Mouse (Mus musculus) cortical plate, adult 2 months (tissue): Measurements from ENCODE around the gene Cyp26b1. TPM values are rescaled to one million over a fixed set of nuclear protein-coding genes. Genes with fewer than 3 reads are reported as not detected.

Experiments used
- H3K27ac ChIP-seq: fragments of 200-500 bp; 2 replicates; pipeline ENCODE4 v1.5.1; 2012; ENCODE audit warnings: low read length, control low read depth, inconsistent platforms; ENCODE audit not compliant: insufficient read depth
- H3K4me1 ChIP-seq: fragments of 200-500 bp; 2 replicates; pipeline ENCODE4 v1.6.1; 2011; ENCODE audit warnings: low read length; ENCODE audit not compliant: control insufficient read depth, insufficient read depth
- H3K4me3 ChIP-seq: fragments of 200-500 bp; 2 replicates; pipeline ENCODE4 v1.5.1; 2011; ENCODE audit warnings: mild to moderate bottlenecking, low read length, control low read depth; ENCODE audit not compliant: insufficient read depth
- CTCF ChIP-seq: fragments of 200-500 bp; IDR thresholded peaks from 2 replicates; pipeline ENCODE4 v1.5.1; 2011; ENCODE audit warnings: mild to moderate bottlenecking, control low read depth, low read length; ENCODE audit not compliant: insufficient read depth; ENCODE audit errors: extremely low read depth
- POLR2A ChIP-seq: fragments of 200-500 bp; IDR thresholded peaks from 2 replicates; pipeline ENCODE4 v1.6.1; 2011; ENCODE audit warnings: mild to moderate bottlenecking, low read length, control low read depth; ENCODE audit not compliant: insufficient read depth; ENCODE audit errors: extremely low read depth
- polyA plus RNA-seq: library from polyadenylated mRNA; depleted of rRNA; stranded (reverse); fragments of >200 nt; gene quantifications from 2 replicates; pipeline ENCODE4 v1.2.3, GENCODE M21; 2012

The Cyp26b1 gene
- polyA plus RNA-seq, 1 experiment: 1.8 TPM

DNA sequence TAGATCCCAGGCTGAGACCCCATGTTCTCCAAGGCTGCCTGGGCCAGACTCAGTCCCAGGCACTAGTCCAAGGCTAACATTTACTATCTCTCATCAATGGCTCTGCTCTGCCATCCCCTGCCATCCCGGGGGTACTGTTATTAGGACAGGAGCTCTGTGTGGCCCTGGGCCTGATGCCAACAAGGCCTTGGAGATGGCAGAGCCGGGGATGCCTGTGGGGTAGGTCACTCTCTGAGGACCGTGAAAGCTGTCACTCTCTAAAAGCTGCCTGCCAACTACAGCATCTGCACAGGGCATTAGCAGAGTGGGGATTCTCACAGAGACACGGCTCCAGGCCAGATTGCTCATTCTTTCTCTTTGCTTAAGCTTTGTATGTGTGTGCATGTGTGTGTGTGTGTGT lies 26.0 kb downstream of the Cyp26b1 start:
- Histone ChIP-seq H3K4me3 (no peak overlapping the region), H3K4me1 (no peaks in the 10 kb centered on the region), H3K27ac (no peak overlapping the region)
- no peak for TF ChIP-seq CTCF
- no peak for TF ChIP-seq POLR2A

- Histone ChIP-seq H3K27ac (no peak overlapping the region), H3K4me1 (no peaks in the 10 kb centered on the region), H3K4me3 (no peak overlapping the region)
- TF ChIP-seq CTCF: no peak
- TF ChIP-seq POLR2A: no peak
These were observed 26.9 kb downstream of the Cyp26b1 start for GRCm38 (mm10) chr6:84566825-84567224.

DNA sequence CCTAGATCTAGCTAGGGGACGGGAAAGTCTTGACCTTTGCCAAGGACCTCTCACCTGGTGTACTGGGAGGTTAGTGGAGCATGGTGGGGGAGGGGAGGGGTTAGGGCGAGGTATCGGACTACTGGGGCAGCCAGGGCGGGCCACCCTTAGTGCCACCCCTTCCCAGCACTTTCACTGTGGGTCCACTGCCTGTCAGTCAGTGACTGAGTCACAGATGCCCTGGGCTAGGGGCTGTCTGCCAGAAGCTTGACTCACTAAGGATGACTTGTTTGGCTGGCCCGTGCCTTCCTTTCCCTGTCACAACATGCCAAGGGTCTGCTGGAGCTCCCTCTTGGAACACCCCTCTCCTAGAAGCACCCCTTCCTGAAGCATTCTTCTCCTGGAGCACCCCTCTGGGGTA lies 28.5 kb downstream of the Cyp26b1 start:
- no peak overlapping the region for H3K4me3 ChIP-seq
- H3K27ac ChIP-seq: no peak overlapping the region
- no peak for TF ChIP-seq CTCF
- TF ChIP-seq POLR2A: no peak
- no peaks in the 10 kb centered on the region for H3K4me1 ChIP-seq

GRCm38 (mm10) chr6:84562948-84563347 lies 30.8 kb downstream of the Cyp26b1 start:
- Histone ChIP-seq H3K4me3 (no peak overlapping the region), H3K27ac (no peak overlapping the region), H3K4me1 (no peaks in the 10 kb centered on the region)
- TF ChIP-seq POLR2A: no peak
- no peak for TF ChIP-seq CTCF

DNA sequence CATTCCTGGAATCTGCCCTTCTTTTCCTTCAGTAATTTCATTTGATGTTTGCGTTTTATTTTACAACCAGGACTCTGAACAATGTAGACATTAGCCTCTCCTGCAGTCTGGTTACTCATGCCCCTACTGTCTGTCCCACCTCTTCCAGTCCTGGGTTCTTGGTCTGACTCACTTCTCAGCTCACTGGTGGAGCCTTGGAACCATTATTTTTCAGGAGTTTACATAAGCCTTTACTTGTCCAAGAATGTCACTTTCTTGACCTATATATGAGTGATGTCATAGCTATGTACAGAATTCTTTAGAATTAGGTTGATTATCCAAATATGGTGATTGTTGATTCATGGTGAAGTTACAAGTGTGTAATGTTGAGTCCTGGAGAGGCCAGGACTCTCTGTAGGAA lies 32.5 kb downstream of the Cyp26b1 start:
- Histone ChIP-seq H3K27ac (no peak overlapping the region), H3K4me3 (no peak overlapping the region), H3K4me1 (no peaks in the 10 kb centered on the region)
- TF ChIP-seq POLR2A (no peak), CTCF (no peak)

GRCm38 (mm10) chr6:84549852-84550437 lies 43.8 kb downstream of the Cyp26b1 start:
- Histone ChIP-seq H3K4me1 (peaks cover 4% of the 10 kb centered on the region; the same call in 1 of the 2 replicates), H3K27ac (no peak overlapping the region), H3K4me3 (no peak overlapping the region)
- no peak for TF ChIP-seq CTCF
- no peak for TF ChIP-seq POLR2A

DNA sequence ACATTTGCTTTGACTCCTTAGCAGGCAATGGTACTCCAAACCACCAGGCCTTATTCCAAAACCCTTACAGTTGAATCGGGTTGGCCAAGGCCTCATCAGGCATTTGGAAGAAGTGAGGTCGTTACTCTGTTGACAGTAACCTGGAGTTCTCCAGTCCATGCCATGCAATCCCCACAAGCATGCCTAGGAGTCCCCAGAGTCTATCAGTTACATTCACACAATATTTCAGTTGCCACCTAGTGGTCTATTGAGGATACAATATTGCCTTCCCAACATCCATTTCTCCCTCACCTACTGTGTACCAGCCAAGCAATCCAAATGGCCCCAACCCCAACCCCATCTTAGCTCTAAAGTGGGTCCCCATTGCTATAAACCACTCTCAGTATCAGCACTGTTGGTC lies 48.3 kb downstream of the Cyp26b1 start:
- no peak overlapping the region for H3K4me3 ChIP-seq
- TF ChIP-seq CTCF (peak; percentile 44; the same call in 1 of the 2 replicates), POLR2A (no peak)

DNA sequence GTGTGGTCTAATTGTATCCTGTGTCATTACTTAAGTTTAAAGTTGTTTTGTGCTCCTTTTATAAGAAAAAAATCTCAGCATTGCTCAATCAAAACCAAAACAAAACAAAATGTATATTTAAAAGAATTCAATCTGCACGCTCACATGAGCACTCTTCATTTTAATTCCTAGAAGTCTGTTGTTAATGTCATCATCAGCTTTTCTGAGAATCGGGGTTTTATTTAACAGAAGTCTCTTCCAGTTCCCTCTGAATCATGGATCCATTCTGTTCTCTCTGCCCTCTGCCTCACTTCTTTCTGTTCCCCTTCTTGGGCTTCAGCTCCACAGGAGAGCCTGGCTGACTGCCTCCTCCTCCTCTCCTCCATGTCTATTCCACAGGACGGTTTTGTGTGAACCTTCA lies 49.3 kb downstream of the Cyp26b1 start:
- no peak overlapping the region for H3K27ac ChIP-seq
- H3K4me3 ChIP-seq: no peak overlapping the region
- H3K4me1 ChIP-seq: no peaks in the 10 kb centered on the region
- TF ChIP-seq POLR2A (no peak), CTCF (no peak)

More for the DNA sequence above, 48.3 kb downstream of the Cyp26b1 start:
- no peak overlapping the region for H3K27ac ChIP-seq
- H3K4me1 ChIP-seq: peaks cover 4% of the 10 kb centered on the region; the same call in 1 of the 2 replicates

- H3K4me1 ChIP-seq: no peaks in the 10 kb centered on the region
- no peak for TF ChIP-seq POLR2A
- no peak for TF ChIP-seq CTCF
- no peak overlapping the region for H3K27ac ChIP-seq
- no peak overlapping the region for H3K4me3 ChIP-seq
These were observed 50.2 kb downstream of the Cyp26b1 start for GRCm38 (mm10) chr6:84543516-84543915.

GRCm38 (mm10) chr6:84539924-84540323 lies 53.8 kb downstream of the Cyp26b1 start:
- no peaks in the 10 kb centered on the region for H3K4me1 ChIP-seq
- no peak overlapping the region for H3K27ac ChIP-seq
- no peak for TF ChIP-seq CTCF
- TF ChIP-seq POLR2A: no peak
- no peak overlapping the region for H3K4me3 ChIP-seq
